In genomic region chr5:102947061-102947711, GRCm38 (mm10) we compare ENCODE assay signal across 14 mouse cellular contexts.
A peak's percentile ranks its signal among the peaks of the same experiment; 100 is the strongest.
DNase-seq lines count a peak whose midpoint lies in the region; ATAC-seq and TF ChIP-seq lines count a peak whose summit lies in the region.
"Had no signal": no experiment of that assay in that cellular context is flagged by ENCODE, and none has a peak within 500 bp of the region (broad histone marks: within the 10 kb centered on the region; RNA-seq: fewer than 3 reads in every experiment).

No protein-coding gene starts in this region.

- TF ChIP-seq CTCF in CH12.LX (conservative IDR thresholded peaks at IDR 0.05 in 1 of 2, IDR thresholded peaks at IDR 0.05 in 1 of 2; ENCODE audit: low read depth in 2 of 2, low read length in 2 of 2), result no peak

- H3K36me3 ChIP-seq in CH12.LX (replicated peaks in 1 of 2; ENCODE audit: control insufficient read depth in 1 of 2, insufficient read depth in 1 of 2, low read length in 1 of 2), result no peaks in the 10 kb centered on the region
- no peaks in the 10 kb centered on the region for H3K36me3 ChIP-seq in ES-E14 (ENCODE audit: control insufficient read depth, insufficient read depth, low read length, poor library complexity, severe bottlenecking)
- no peaks in the 10 kb centered on the region for H3K36me3 ChIP-seq in heart, embryonic 14.5 days (ENCODE audit: control insufficient read depth, insufficient read depth, low read length)
- H3K36me3 ChIP-seq: liver, embryonic 13.5 days had no signal

- peak; percentile 4 for DNase-seq in kidney, postnatal 14 days
- no peak for DNase-seq in kidney, adult 11 months
- no peak for DNase-seq in CH12.LX (ENCODE audit: extremely low read depth)
- no peak for DNase-seq in ES-E14 (ENCODE audit: low read depth, low spot score)
- no peak for DNase-seq in gastrocnemius, postnatal 36 days
- DNase-seq: adrenal gland, adult 8-10 months; cerebellum, postnatal 14 days; gastrocnemius, adult 2 months; liver, embryonic 13.5 days; thymus, postnatal 4 days had no signal

- H3K9ac ChIP-seq in CH12.LX (ENCODE audit: insufficient read depth, low read depth) (no peak overlapping the region), ES-E14 (ENCODE audit: insufficient read depth, low read depth, low read length, poor library complexity, severe bottlenecking) (no peak overlapping the region)
- H3K9ac ChIP-seq in heart, embryonic 14.5 days (ENCODE audit: low read length), result no peak overlapping the region
- H3K9ac ChIP-seq: liver, embryonic 13.5 days had no signal

- H3K4me1 ChIP-seq in CH12.LX (ENCODE audit: control insufficient read depth in 1 of 2, insufficient read depth in 2 of 2) (no peaks in the 10 kb centered on the region), ES-E14 (ENCODE audit: control insufficient read depth in 2 of 2, insufficient read depth in 2 of 2, low read length in 2 of 2, poor library complexity in 1 of 2) (no peaks in the 10 kb centered on the region)
- peaks cover 0 to 3% of the 10 kb centered on the region in 2 experiments; a peak in 1 of 4 replicates for H3K4me1 ChIP-seq in heart, embryonic 14.5 days (ENCODE audit: control insufficient read depth in 2 of 2, insufficient read depth in 2 of 2, low read length in 2 of 2)
- H3K4me1 ChIP-seq: liver, embryonic 13.5 days had no signal

- ATAC-seq in heart, embryonic 14.5 days (ENCODE audit: insufficient number of reproducible peaks, insufficient read depth, low FRiP score, low read depth), result no peak; the same call in 1 of the 2 replicates
- no peak for ATAC-seq in erythroid progenitor cell, adult 5-6 weeks (replicated peaks; ENCODE audit: low FRiP score, poor library complexity, severe bottlenecking)
- ATAC-seq: intestine, embryonic 16.5 days had no signal

- no peaks in the 10 kb centered on the region for H3K79me2 ChIP-seq in CH12.LX (replicated peaks; ENCODE audit: control insufficient read depth, extremely low read depth, insufficient read depth, poor library complexity, severe bottlenecking)

- 67% methylated on average over 8 of the region's 8 CpGs for WGBS in heart, embryonic 14.5 days

- in situ Hi-C loops in CH12.LX (cut with MboI; ENCODE audit: low pct_ligation_motif_present, low pct_unique_long_range_greater_than_20kb, low sequenced_read_pairs) (no loop called here), ES-E14 (cut with MboI; ENCODE audit: low sequenced_read_pairs in 2 of 2, unreplicated experiment in 2 of 2) (no loop called here)

- H3K27ac ChIP-seq in CH12.LX (ENCODE audit: insufficient read depth, low read depth), result no peak overlapping the region
- H3K27ac ChIP-seq in ES-E14 (ENCODE audit: insufficient read depth, low read depth, low read length, poor library complexity, severe bottlenecking), result no peak overlapping the region
- 0 out of 4 replicates have a peak overlapping the region, but pooled peaks of 1 of the 2 experiments have one; percentile 9 for H3K27ac ChIP-seq in heart, embryonic 14.5 days (replicated peaks in 1 of 2; ENCODE audit: control insufficient read depth in 1 of 2, insufficient read depth in 1 of 2, low read depth in 2 of 2, low read length in 2 of 2)
- H3K27ac ChIP-seq: gastrocnemius, adult 2 months; liver, embryonic 13.5 days had no signal

- no peak for TF ChIP-seq EP300 in CH12.LX (IDR thresholded peaks at IDR 0.05; ENCODE audit: low read length)

- no peak for TF ChIP-seq RAD21 in CH12.LX (IDR thresholded peaks at IDR 0.05; ENCODE audit: low read depth, low read length)

- dilution Hi-C loops in CH12.LX (cut with MboI; ENCODE audit: extremely low pct_ligation_motif_present, extremely low pct_unique_long_range_greater_than_20kb, low sequenced_read_pairs), result no loop called here

- H3K4me3 ChIP-seq in CH12.LX (replicated peaks in 1 of 3; ENCODE audit: low read depth in 2 of 3, low read length in 2 of 3, poor library complexity in 1 of 3) (no peak overlapping the region), ES-E14 (ENCODE audit: insufficient read depth in 1 of 2, low read depth in 1 of 2, low read length in 2 of 2, poor library complexity in 1 of 2, severe bottlenecking in 1 of 2) (no peak overlapping the region)
- no peak overlapping the region for H3K4me3 ChIP-seq in heart, embryonic 14.5 days (ENCODE audit: control insufficient read depth in 1 of 2, insufficient read depth in 1 of 2, low read depth in 1 of 2, low read length in 2 of 2)
- H3K4me3 ChIP-seq: erythroblast, embryonic 14.5 days; gastrocnemius, adult 2 months; liver, embryonic 13.5 days had no signal

- intact Hi-C loops in gastrocnemius, postnatal 36 days (cut with DNase I), result no loop called here

- no peak for TF ChIP-seq POLR2A in CH12.LX (IDR thresholded peaks at IDR 0.05; ENCODE audit: low read depth, low read length)

- no peaks in the 10 kb centered on the region for H3K27me3 ChIP-seq in CH12.LX (replicated peaks)
- H3K27me3 ChIP-seq in heart, embryonic 14.5 days (ENCODE audit: control insufficient read depth, insufficient read depth, low read length), result no peaks in the 10 kb centered on the region
- H3K27me3 ChIP-seq: liver, embryonic 13.5 days had no signal

- H3K9me3 ChIP-seq in CH12.LX (replicated peaks; ENCODE audit: low read length), result no peaks in the 10 kb centered on the region
- no peaks in the 10 kb centered on the region for H3K9me3 ChIP-seq in ES-E14 (ENCODE audit: control insufficient read depth, insufficient read depth, low read depth, low read length)
- H3K9me3 ChIP-seq in heart, embryonic 14.5 days (ENCODE audit: control insufficient read depth, low read length), result no peaks in the 10 kb centered on the region

- no peak overlapping the region for H3K4me2 ChIP-seq in CH12.LX (ENCODE audit: insufficient read depth, low read depth, poor library complexity, severe bottlenecking)
- 0 out of 2 replicates have a peak overlapping the region, but pooled peaks have one; percentile 0 for H3K4me2 ChIP-seq in heart, embryonic 14.5 days (ENCODE audit: low read length)
- H3K4me2 ChIP-seq: liver, embryonic 13.5 days had no signal

TF ChIP-seq in CH12.LX, 34 proteins besides CTCF, POLR2A, EP300 and RAD21:
- TF ChIP-seq SIN3A (IDR thresholded peaks at IDR 0.05; ENCODE audit: low read length) (no peak), MAFK (IDR thresholded peaks at IDR 0.05; ENCODE audit: insufficient replicate concordance, low read length) (peak; percentile 92)

TF ChIP-seq in ES-E14, 5 proteins besides CTCF, POLR2A, EP300 and RAD21:
- TF ChIP-seq MAFK (IDR thresholded peaks at IDR 0.05; ENCODE audit: insufficient read depth, low read depth, low read length) (peak; percentile 94), ZNF384 (IDR thresholded peaks at IDR 0.05; ENCODE audit: low read depth, low read length) (no peak)
